Mouse (Mus musculus): Measurements from ENCODE around the gene Pik3cg. TPM values are rescaled to one million over a fixed set of nuclear protein-coding genes. Genes with fewer than 3 reads are reported as not detected.

Gene Pik3cg
- polyA plus RNA-seq, 2 experiments, result 2.4 to 3.5 TPM

DNA sequence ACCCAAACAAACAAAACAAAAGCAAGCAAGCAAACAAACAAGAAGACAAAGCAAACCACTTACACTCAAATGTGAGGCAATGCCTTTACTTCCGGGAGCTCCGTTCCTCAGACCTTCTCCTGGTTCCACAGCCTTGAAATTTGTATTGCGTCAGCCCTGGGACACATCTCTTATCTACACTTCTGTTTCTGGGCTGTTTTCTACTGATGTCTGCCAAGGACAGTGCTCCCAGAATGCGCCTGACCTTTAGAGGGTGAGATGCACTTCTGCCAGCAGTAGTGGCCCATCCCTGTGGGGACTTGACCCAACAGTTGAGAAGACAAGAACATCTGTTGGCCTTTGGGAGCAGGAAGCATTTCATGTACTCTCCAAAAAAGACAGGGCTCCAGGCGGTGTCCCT is 84.9 kb downstream of the Pik3cg start:
- ATAC-seq (ENCODE audit: insufficient read depth) (peak; percentile 86), DNase-seq (ENCODE audit: low read depth in 3 of 3, low spot score in 3 of 3) (peak; percentile 83 to 86 (median 83))
- Histone ChIP-seq H3K9ac (replicated peaks) (peak overlapping the region; percentile 100), H3K9me3 (ENCODE audit: control insufficient read depth, low read length) (no peaks in the 10 kb centered on the region), H3K36me3 (replicated peaks; ENCODE audit: control insufficient read depth, insufficient read depth, low read depth) (no peaks in the 10 kb centered on the region), H3K4me2 (ENCODE audit: low read depth) (peak overlapping the region; percentile 84), H3K4me1 (replicated peaks; ENCODE audit: control insufficient read depth in 2 of 2, insufficient read depth in 2 of 2, low read length in 1 of 2) (peaks cover 34 to 44% of the 10 kb centered on the region in 2 experiments), H3K4me3 (ENCODE audit: insufficient read depth in 1 of 2, low read depth in 2 of 2, low read length in 2 of 2) (peak overlapping the region; percentile 75 to 91), H3K27ac (peak overlapping the region; percentile 99), H3K27me3 (ENCODE audit: control insufficient read depth, insufficient read depth, low read length) (no peaks in the 10 kb centered on the region)
- TF ChIP-seq CTCF (IDR thresholded peaks at IDR 0.05; ENCODE audit: low read depth) (no peak), EP300 (IDR thresholded peaks at IDR 0.05; ENCODE audit: low read depth) (peak; percentile 86)
- 6% methylated on average over 5 of the region's 5 CpGs for WGBS (ENCODE audit: insufficient replicate concordance)

Other genes with a start within 250 kb of the Pik3cg start
- gene Prkar2b, start 147.4 kb downstream of the Pik3cg start, polyA plus RNA-seq (2012; rRNA removed), result 26.3 and 41.3 TPM in 2 replicates
- gene Prkar2b, start 147.4 kb downstream of the Pik3cg start, polyA plus RNA-seq (2014; fragmentation: Nextera tagmentation; extraction: Ambion mirVana), result 89.6 and 101 TPM in 2 replicates
- gene Ccdc71l, start 170.0 kb upstream of the Pik3cg start, polyA plus RNA-seq (2012; rRNA removed), result 10.4 and 11.4 TPM in 2 replicates
- gene Ccdc71l, start 170.0 kb upstream of the Pik3cg start, polyA plus RNA-seq (2014; fragmentation: Nextera tagmentation; extraction: Ambion mirVana), result 6.6 and 7.4 TPM in 2 replicates